In the genomic region with DNA sequence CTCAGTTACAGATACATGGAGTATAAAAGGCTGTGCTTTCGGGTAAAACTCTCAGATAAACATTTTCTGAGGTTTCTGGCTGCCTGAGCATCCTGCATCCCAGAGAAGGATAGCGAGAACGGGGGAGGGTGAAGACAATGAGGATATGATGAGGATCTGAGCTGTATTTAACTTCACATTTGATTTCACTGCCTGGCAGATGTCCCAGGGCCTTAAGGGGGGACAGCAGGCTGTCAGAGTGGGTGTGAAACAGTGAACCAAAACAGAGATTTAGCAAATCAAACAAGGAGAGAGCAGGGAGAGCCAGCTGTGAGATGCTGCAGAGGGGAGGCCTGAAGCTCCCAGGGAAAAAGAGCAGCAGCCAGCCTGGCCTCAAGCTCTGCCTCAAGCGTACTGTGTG, we compare ENCODE assay signal across 12 mouse cellular contexts. TPM values are rescaled to one million over a fixed set of nuclear protein-coding genes. Genes with fewer than 3 reads are reported as not detected.
DNase-seq lines count a peak whose midpoint lies in the region; ATAC-seq and TF ChIP-seq lines count a peak whose summit lies in the region.
"Had no signal": no experiment of that assay in that cellular context is flagged by ENCODE, and none has a peak within 500 bp of the region (broad histone marks: within the 10 kb centered on the region; RNA-seq: fewer than 3 reads in every experiment).

No protein-coding gene starts in this region.

- H3K27ac ChIP-seq in kidney, postnatal 0 days, result no peak overlapping the region
- H3K27ac ChIP-seq in kidney, embryonic 15.5 days, result no peak overlapping the region
- no peak overlapping the region for H3K27ac ChIP-seq in kidney, embryonic 16.5 days (ENCODE audit: low read length)
- H3K27ac ChIP-seq: liver, embryonic 14.5 days had no signal

- no peaks in the 10 kb centered on the region for H3K36me3 ChIP-seq in kidney, postnatal 0 days (ENCODE audit: insufficient read depth, low read length)
- no peaks in the 10 kb centered on the region for H3K36me3 ChIP-seq in kidney, embryonic 15.5 days
- H3K36me3 ChIP-seq in kidney, embryonic 16.5 days (ENCODE audit: insufficient read depth, low read length), result no peaks in the 10 kb centered on the region

- no peaks in the 10 kb centered on the region for H3K27me3 ChIP-seq in kidney, postnatal 0 days (ENCODE audit: insufficient read depth, low read length)
- H3K27me3 ChIP-seq in kidney, embryonic 15.5 days, result no peaks in the 10 kb centered on the region
- H3K27me3 ChIP-seq in kidney, embryonic 16.5 days (ENCODE audit: insufficient read depth, low read length), result no peaks in the 10 kb centered on the region

- H3K4me2 ChIP-seq in kidney, postnatal 0 days (ENCODE audit: low read length), result no peak overlapping the region
- no peak overlapping the region for H3K4me2 ChIP-seq in kidney, embryonic 15.5 days
- H3K4me2 ChIP-seq in kidney, embryonic 16.5 days (replicated peaks; ENCODE audit: low read depth, low read length), result no peak overlapping the region

- WGBS in kidney, postnatal 0 days, result 63% methylated on average over 4 of the region's 4 CpGs
- WGBS in kidney, embryonic 15.5 days, result 65% methylated on average over 4 of the region's 4 CpGs
- WGBS in kidney, embryonic 16.5 days, result 60% methylated on average over 4 of the region's 4 CpGs

- peak; percentile 4 for DNase-seq in kidney, postnatal 0 days (ENCODE audit: low spot score)
- no peak for DNase-seq in kidney, adult 8-10 months
- peak; percentile 75 to 86 for DNase-seq in frontal cortex, adult 2 months (ENCODE audit: extremely low spot score in 1 of 2, low spot score in 1 of 2)
- DNase-seq in layer of hippocampus, adult 9-11 months, result peak; percentile 77
- peak; percentile 76 for DNase-seq in right cerebral cortex, adult 18-20 months
- DNase-seq: gastrocnemius, postnatal 36 days had no signal

- no peaks in the 10 kb centered on the region for H3K4me1 ChIP-seq in kidney, postnatal 0 days (replicated peaks; ENCODE audit: insufficient read depth, low read length)
- no peaks in the 10 kb centered on the region for H3K4me1 ChIP-seq in kidney, embryonic 15.5 days
- H3K4me1 ChIP-seq in kidney, embryonic 16.5 days (ENCODE audit: insufficient read depth, low read length), result no peaks in the 10 kb centered on the region

- TF ChIP-seq CTCF in kidney, postnatal 0 days (IDR thresholded peaks at IDR 0.05; ENCODE audit: low read depth), result no peak

- H3K4me3 ChIP-seq in kidney, postnatal 0 days (replicated peaks; ENCODE audit: low read depth, low read length), result no peak overlapping the region
- no peak overlapping the region for H3K4me3 ChIP-seq in kidney, embryonic 15.5 days (replicated peaks)
- no peak overlapping the region for H3K4me3 ChIP-seq in kidney, embryonic 16.5 days (ENCODE audit: low read length)

- no peak overlapping the region for H3K9ac ChIP-seq in kidney, postnatal 0 days (ENCODE audit: low read depth, low read length)
- H3K9ac ChIP-seq in kidney, embryonic 15.5 days, result no peak overlapping the region
- H3K9ac ChIP-seq in kidney, embryonic 16.5 days (replicated peaks; ENCODE audit: low read length), result no peak overlapping the region
- H3K9ac ChIP-seq: liver, embryonic 14.5 days had no signal

- no peak for ATAC-seq in kidney, postnatal 0 days (replicated peaks; ENCODE audit: low FRiP score, low read depth)
- ATAC-seq in kidney, embryonic 15.5 days (replicated peaks; ENCODE audit: low FRiP score), result no peak
- ATAC-seq in kidney, embryonic 16.5 days (ENCODE audit: low FRiP score, low TSS enrichment), result no peak
- no peak for ATAC-seq in erythroblast, adult 5-6 weeks (replicated peaks; ENCODE audit: low FRiP score, poor library complexity, severe bottlenecking)

- H3K9me3 ChIP-seq in kidney, postnatal 0 days (replicated peaks; ENCODE audit: low read length), result no peaks in the 10 kb centered on the region
- no peaks in the 10 kb centered on the region for H3K9me3 ChIP-seq in kidney, embryonic 15.5 days (replicated peaks)
- H3K9me3 ChIP-seq in kidney, embryonic 16.5 days (ENCODE audit: low read length), result no peaks in the 10 kb centered on the region

RNA-seq across cellular contexts. Expression of a gene that starts 19.3 kb away (rescaled TPM):
- polyA plus RNA-seq in kidney, postnatal 0 days (2015; fragmentation: Nextera tagmentation; extraction: Ambion mirVana), result not detected in 2 replicates
- polyA plus RNA-seq in frontal cortex, adult 2 months (2012; rRNA removed), result not detected in 2 replicates
- polyA plus RNA-seq in kidney, embryonic 15.5 days (2015; fragmentation: Nextera tagmentation; extraction: Ambion mirVana), result not detected in 2 replicates
- not detected in 2 replicates for polyA plus RNA-seq in kidney, embryonic 16.5 days (2015; fragmentation: Nextera tagmentation; extraction: Ambion mirVana)
- not detected in 2 replicates for total RNA-seq in erythroblast, adult 5-6 weeks (2015; ENCODE audit: low replicate concordance)
- not detected in 2 replicates for total RNA-seq in erythroblast, adult 5-6 weeks (2017; ENCODE audit: low replicate concordance)
- polyA plus RNA-seq: cortical plate, adult 2 months; intestine, embryonic 14.5 days; liver, embryonic 14.5 days had no signal

Comparison
In these comparisons a context has a peak if more than half of its experiments do, and no peak if none do; other contexts are left out.
1. DNase-seq: peak in kidney, postnatal 0 days (single experiment), frontal cortex, adult 2 months (2 of 2), layer of hippocampus, adult 9-11 months (single experiment) and right cerebral cortex, adult 18-20 months (single experiment); none in kidney, adult 8-10 months (0 of 2).